Mouse (Mus musculus): ENCODE results near the gene Bsx. TPM values are rescaled to one million over a fixed set of nuclear protein-coding genes. Genes with fewer than 3 reads are reported as not detected.
A peak's percentile ranks its signal among the peaks of the same experiment; 100 is the strongest.

The Bsx gene
- polyA plus RNA-seq, 1 experiment from 2014 or later = not detected

DNA sequence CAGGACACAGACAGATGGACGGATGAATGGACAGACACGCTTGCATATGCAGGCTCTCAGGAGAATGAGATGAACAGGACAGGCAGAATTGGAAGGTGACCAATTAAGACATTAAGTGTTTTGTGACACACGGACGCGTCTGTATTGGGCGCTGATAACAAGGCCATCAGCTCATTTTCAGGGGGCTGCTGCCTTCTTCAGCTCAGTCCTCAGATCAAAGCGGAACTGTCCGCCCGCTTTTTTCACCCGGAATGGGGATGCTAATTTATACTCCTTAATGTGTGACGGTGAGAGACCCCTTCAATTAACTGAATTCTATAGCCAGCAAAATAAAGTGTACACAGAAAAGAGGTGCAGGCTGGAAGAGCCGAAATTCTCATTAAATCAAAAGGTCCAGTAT lies 15.5 kb downstream of the Bsx start:
- H3K4me1 ChIP-seq = peaks cover 5% of the 10 kb centered on the region; the same call in 1 of the 2 replicates
- peaks cover 30% of the 10 kb centered on the region for H3K27me3 ChIP-seq (replicated peaks)
- H3K9me3 ChIP-seq (replicated peaks) = no peaks in the 10 kb centered on the region
- ATAC-seq (ENCODE audit: low FRiP score) = no peak
- H3K4me2 ChIP-seq = no peak overlapping the region
- H3K27ac ChIP-seq (replicated peaks) = no peak overlapping the region
- no peak overlapping the region for H3K9ac ChIP-seq (replicated peaks)
- 19% methylated on average over 12 of the region's 12 CpGs for WGBS
- no peaks in the 10 kb centered on the region for H3K36me3 ChIP-seq
- no peak overlapping the region for H3K4me3 ChIP-seq (replicated peaks)

DNA sequence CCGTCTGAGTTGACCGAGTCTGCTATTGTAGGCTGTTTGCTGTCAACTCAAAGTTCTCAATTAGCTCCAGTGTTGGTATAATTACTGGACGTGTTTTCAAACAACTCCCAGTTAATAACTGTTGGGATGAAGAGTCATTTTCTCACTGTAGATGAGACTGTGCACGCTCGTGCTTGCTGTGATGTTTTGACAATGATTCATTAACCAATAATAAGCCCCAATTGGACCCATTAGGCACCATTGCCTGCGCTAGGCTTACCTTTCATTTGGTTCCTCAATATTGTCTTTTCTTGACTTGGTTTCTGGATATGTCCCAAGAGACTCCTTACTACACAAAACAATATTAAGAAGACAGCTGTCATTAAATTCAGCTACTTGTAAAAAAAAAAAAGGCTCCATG lies 18.5 kb downstream of the Bsx start:
- H3K4me3 ChIP-seq (replicated peaks) = no peak overlapping the region
- no peaks in the 10 kb centered on the region for H3K36me3 ChIP-seq
- H3K4me1 ChIP-seq = peaks cover 5% of the 10 kb centered on the region; the same call in 1 of the 2 replicates
- H3K27me3 ChIP-seq (replicated peaks) = 0 out of 2 replicates have a peak, but pooled peaks cover 5% of the 10 kb centered on the region
- no peak overlapping the region for H3K4me2 ChIP-seq
- H3K9ac ChIP-seq (replicated peaks) = no peak overlapping the region
- ATAC-seq (ENCODE audit: low FRiP score) = peak; percentile 80
- H3K27ac ChIP-seq (replicated peaks) = no peak overlapping the region
- 54% methylated on average over 6 of the region's 6 CpGs for WGBS
- no peaks in the 10 kb centered on the region for H3K9me3 ChIP-seq (replicated peaks)

DNA sequence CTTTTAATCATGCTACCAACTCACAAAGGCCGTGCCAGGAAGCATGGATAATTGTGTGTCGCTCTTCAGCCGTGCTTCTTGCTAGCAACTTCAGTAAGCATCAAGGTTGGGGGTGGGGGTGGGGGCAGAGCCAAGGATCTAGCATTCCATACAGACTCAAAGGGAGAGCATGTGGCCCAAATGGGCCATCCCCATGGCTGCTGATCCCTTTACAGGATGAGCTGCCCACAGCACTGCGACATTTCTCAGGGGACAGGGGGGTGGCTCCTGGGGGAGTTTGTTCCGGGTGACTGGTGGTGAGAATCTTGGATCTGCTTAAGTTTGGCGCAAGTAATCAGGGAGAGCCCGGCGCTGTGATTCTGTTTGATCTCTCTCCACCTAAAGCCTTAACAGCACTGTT lies 33.5 kb downstream of the Bsx start:
- WGBS = 36% methylated on average over 8 of the region's 8 CpGs
- H3K4me3 ChIP-seq (replicated peaks) = no peak overlapping the region
- no peaks in the 10 kb centered on the region for H3K36me3 ChIP-seq
- no peaks in the 10 kb centered on the region for H3K9me3 ChIP-seq (replicated peaks)
- no peaks in the 10 kb centered on the region for H3K4me1 ChIP-seq
- ATAC-seq (ENCODE audit: low FRiP score) = no peak
- no peak overlapping the region for H3K9ac ChIP-seq (replicated peaks)
- H3K4me2 ChIP-seq = no peak overlapping the region
- H3K27ac ChIP-seq (replicated peaks) = no peak overlapping the region
- no peaks in the 10 kb centered on the region for H3K27me3 ChIP-seq (replicated peaks)

DNA sequence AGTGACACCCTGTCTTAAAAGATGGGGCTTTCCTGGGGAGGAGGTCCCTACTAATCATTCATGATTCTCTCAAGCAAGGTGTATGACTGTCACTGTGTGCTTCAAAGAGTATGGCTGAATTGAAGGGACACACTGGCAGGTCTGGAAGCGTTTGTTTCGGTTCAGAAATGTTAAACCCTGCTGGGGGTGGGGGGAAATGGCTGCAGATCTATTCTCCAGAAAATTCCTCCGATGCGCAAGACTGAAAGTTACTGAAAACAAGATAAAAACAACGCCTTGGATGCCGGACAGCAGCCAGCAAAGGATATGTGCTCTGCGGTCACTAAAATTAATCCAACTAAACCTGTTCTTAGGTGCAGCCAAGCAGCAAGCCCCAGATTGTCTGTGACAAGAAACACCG lies 34.5 kb downstream of the Bsx start:
- no peaks in the 10 kb centered on the region for H3K4me1 ChIP-seq
- ATAC-seq (ENCODE audit: low FRiP score) = no peak
- H3K9ac ChIP-seq (replicated peaks) = no peak overlapping the region
- H3K27me3 ChIP-seq (replicated peaks) = no peaks in the 10 kb centered on the region
- no peak overlapping the region for H3K27ac ChIP-seq (replicated peaks)
- 75% methylated on average over 8 of the region's 8 CpGs for WGBS
- H3K9me3 ChIP-seq (replicated peaks) = no peaks in the 10 kb centered on the region
- no peak overlapping the region for H3K4me3 ChIP-seq (replicated peaks)
- no peaks in the 10 kb centered on the region for H3K36me3 ChIP-seq
- H3K4me2 ChIP-seq = no peak overlapping the region

DNA sequence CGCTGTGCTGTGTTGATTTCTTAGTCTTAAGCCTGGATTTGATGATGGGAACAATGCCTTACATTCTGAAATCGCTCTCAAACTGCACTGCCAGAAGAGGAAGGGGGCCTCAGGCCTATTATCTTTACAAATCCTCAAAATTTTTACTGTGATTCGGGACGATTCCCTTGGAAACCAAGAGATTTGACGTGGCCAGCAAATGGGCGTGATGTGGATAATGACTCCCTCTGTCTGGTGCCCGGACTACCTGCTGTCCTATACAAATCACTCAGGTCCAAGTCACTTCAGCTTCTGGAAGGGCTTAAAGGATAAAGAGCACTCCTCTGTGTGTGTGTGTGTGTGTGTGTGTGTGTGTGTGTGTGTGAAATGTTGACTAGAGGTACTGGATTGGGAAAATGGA lies 35.0 kb downstream of the Bsx start:
- Histone ChIP-seq H3K36me3 (no peaks in the 10 kb centered on the region), H3K9ac (replicated peaks) (no peak overlapping the region), H3K27ac (replicated peaks) (no peak overlapping the region), H3K9me3 (replicated peaks) (no peaks in the 10 kb centered on the region), H3K4me1 (no peaks in the 10 kb centered on the region), H3K27me3 (replicated peaks) (no peaks in the 10 kb centered on the region), H3K4me3 (replicated peaks) (no peak overlapping the region), H3K4me2 (no peak overlapping the region)
- ATAC-seq (ENCODE audit: low FRiP score) = no peak
- WGBS = 40% methylated on average over 7 of the region's 7 CpGs

DNA sequence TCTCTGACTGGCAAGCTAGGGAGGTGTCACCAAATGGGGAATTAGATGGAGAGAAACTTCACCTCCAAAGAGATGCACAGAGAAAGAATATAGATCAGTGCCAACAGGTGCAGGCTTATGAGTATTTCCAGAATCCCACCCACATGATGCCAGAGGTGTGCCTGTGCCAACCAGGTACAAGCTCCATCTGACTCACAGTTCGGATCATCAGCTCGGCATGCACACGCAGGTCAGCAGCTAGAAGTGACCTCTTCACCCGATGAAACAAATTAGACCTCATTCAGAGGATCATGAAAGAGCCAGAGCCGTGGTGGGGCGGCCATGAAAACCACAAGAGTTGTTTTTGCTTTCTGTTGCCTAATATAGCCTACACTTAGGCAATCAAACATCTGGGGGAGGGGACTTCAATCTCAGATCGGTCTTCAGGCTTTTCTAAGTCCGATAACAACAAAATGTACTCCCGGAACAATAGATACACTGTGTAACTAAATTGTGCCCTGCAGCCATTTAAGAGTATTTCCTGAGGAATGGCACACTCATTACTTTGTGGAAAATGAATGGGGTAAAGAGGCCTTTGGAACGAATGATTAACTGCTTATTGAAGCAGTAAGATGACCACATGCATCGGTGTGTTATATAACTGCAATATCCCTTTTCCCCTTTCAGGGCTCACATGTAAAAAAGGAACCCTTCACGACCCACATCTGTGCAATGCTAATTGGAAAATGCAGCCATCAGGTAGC lies 44.1 kb downstream of the Bsx start:
- WGBS = 47% methylated on average over 12 of the region's 12 CpGs

DNA sequence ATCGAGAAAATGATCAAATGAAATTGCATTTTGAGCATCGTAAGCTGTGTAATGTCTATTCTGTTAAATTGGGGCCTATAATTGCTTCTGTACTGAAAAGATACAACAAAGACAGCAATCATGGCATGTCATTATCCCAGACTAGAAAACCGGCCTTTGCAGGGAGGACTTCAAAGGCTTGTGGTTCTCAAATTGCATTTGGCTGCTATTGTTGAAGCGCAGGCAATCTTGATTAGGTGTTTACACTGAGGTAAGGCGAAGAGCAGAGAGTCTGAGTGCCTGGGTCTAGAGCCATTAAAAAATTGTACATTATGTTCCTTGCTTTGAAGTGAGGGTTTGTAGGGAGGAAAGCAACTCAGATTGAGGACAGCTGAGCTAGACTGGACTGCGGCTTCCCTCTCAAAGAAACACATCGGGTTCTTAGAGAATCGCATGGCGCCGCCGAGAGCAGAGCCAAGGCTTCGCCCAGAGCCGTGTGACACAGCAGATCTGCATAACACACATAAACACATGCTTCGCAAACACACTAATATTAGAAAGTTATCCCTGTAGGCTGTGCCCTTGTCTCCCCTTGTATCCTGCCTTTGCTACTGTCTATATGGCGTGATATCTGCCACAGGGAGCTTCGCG lies 53.5 kb downstream of the Bsx start:
- WGBS = 66% methylated on average over 17 of the region's 17 CpGs
- Histone ChIP-seq H3K27me3 (replicated peaks) (no peaks in the 10 kb centered on the region), H3K9me3 (replicated peaks) (no peaks in the 10 kb centered on the region), H3K4me1 (no peaks in the 10 kb centered on the region), H3K4me3 (replicated peaks) (no peak overlapping the region), H3K9ac (replicated peaks) (no peak overlapping the region), H3K27ac (replicated peaks) (no peak overlapping the region), H3K4me2 (no peak overlapping the region), H3K36me3 (no peaks in the 10 kb centered on the region)
- no peak for ATAC-seq (ENCODE audit: low FRiP score)

More for the DNA sequence above, 44.1 kb downstream of the Bsx start:
- H3K4me3 ChIP-seq (replicated peaks) = no peak overlapping the region
- no peaks in the 10 kb centered on the region for H3K9me3 ChIP-seq (replicated peaks)
- no peak overlapping the region for H3K9ac ChIP-seq (replicated peaks)
- no peaks in the 10 kb centered on the region for H3K36me3 ChIP-seq
- ATAC-seq (ENCODE audit: low FRiP score) = no peak
- H3K27me3 ChIP-seq (replicated peaks) = no peaks in the 10 kb centered on the region
- H3K4me1 ChIP-seq = peaks cover 7% of the 10 kb centered on the region; the same call in 1 of the 2 replicates
- H3K4me2 ChIP-seq = no peak overlapping the region
- H3K27ac ChIP-seq (replicated peaks) = no peak overlapping the region

Other genes starting within 250 kb of the Bsx start
- gene Gm21915, start 203.5 kb upstream of the Bsx start, polyA plus RNA-seq (2015; fragmentation: Nextera tagmentation; extraction: Ambion mirVana) = not detected in 2 replicates
- gene Clmp, start 188.2 kb upstream of the Bsx start, polyA plus RNA-seq (2015; fragmentation: Nextera tagmentation; extraction: Ambion mirVana) = 41.7 and 51.2 TPM in 2 replicates
- 3,055 and 3,120 TPM in 2 replicates for gene Hspa8, start 73.1 kb upstream of the Bsx start, polyA plus RNA-seq (2015; fragmentation: Nextera tagmentation; extraction: Ambion mirVana)
- 1.3 TPM in 2 replicates for gene Jhy, start 90.0 kb downstream of the Bsx start, polyA plus RNA-seq (2015; fragmentation: Nextera tagmentation; extraction: Ambion mirVana)
- gene Crtam, start 130.5 kb downstream of the Bsx start, polyA plus RNA-seq (2015; fragmentation: Nextera tagmentation; extraction: Ambion mirVana) = 0.08 and 0.15 TPM in 2 replicates